Mouse (Mus musculus) neural tube, embryonic 14.5 days (tissue): ENCODE measurements around the gene Gsg1l2. TPM values are rescaled to one million over a fixed set of nuclear protein-coding genes. Genes with fewer than 3 reads are reported as not detected.

ENCODE experiments used
- ATAC-seq: fragments of 200-750 bp; cut with Nextera tagmentation; 2 replicates; pipeline ENCODE4 v1.8.0; 2017; ENCODE audit warnings: low read depth, mild to moderate bottlenecking, moderate TSS enrichment, moderate library complexity
- H3K27ac ChIP-seq: fragments of 300-500 bp; sonication (generic); 2 replicates; pipeline ENCODE4 v1.5.1; 2014; ENCODE audit warnings: low read depth, mild to moderate bottlenecking, control low read depth, low read length, moderate library complexity, mixed read lengths
- H3K27me3 ChIP-seq: fragments of 300-500 bp; sonication (generic); 2 replicates; pipeline ENCODE4 v1.6.1; 2014; ENCODE audit warnings: low read length; ENCODE audit not compliant: control insufficient read depth, insufficient read depth
- H3K36me3 ChIP-seq: fragments of 300-500 bp; sonication (generic); 2 replicates; pipeline ENCODE4 v1.6.1; 2014; ENCODE audit warnings: low read length, mixed read lengths; ENCODE audit not compliant: control insufficient read depth, insufficient read depth
- H3K4me1 ChIP-seq: fragments of 300-500 bp; sonication (generic); 2 replicates; pipeline ENCODE4 v1.6.1; 2014; ENCODE audit warnings: low read length; ENCODE audit not compliant: control insufficient read depth, insufficient read depth
- H3K4me2 ChIP-seq: fragments of 300-500 bp; sonication (generic); 2 replicates; pipeline ENCODE4 v1.6.1; 2014; ENCODE audit warnings: mild to moderate bottlenecking, low read depth, low read length, control low read depth
- H3K4me3 ChIP-seq: fragments of 300-500 bp; sonication (generic); 2 replicates; pipeline ENCODE4 v1.5.1; 2014; ENCODE audit warnings: low read depth, low read length, control low read depth, mixed read lengths
- H3K9ac ChIP-seq: fragments of 300-500 bp; sonication (generic); replicated peaks from 2 replicates; pipeline ENCODE4 v1.6.1; 2014; ENCODE audit warnings: low read depth, mild to moderate bottlenecking, control low read depth, low read length, mixed read lengths
- H3K9me3 ChIP-seq: fragments of 300-500 bp; sonication (generic); 2 replicates; pipeline ENCODE4 v1.6.1; 2016; ENCODE audit warnings: low read length; ENCODE audit not compliant: control insufficient read depth
- WGBS: fragments of 180-500 bp; shearing (Covaris S2); extraction: QIAGEN DNeasy Blood & Tissue Kit; methylation state at CpG from one replicate; pipeline ENCODE4 v1.1.7; 2014; 5-methylcytosine and 5-hydroxymethylcytosine counted together
- polyA plus RNA-seq: library from polyadenylated mRNA; unstranded; fragments of >200 nt; fragmentation: Nextera tagmentation; extraction: Ambion mirVana; gene quantifications from 2 replicates; pipeline ENCODE4 v1.2.1, GENCODE M21; 2014

Gsg1l2 gene
- polyA plus RNA-seq, 1 experiment from 2014 or later: not detected

GRCm38 (mm10) chr11:67805538-67805937, 31.1 kb downstream of the Gsg1l2 start:
- H3K9me3 ChIP-seq: no peaks in the 10 kb centered on the region
- H3K4me3 ChIP-seq: no peak overlapping the region
- no peak overlapping the region for H3K9ac ChIP-seq
- no peaks in the 10 kb centered on the region for H3K36me3 ChIP-seq
- no peak overlapping the region for H3K4me2 ChIP-seq
- no peak for ATAC-seq
- H3K27ac ChIP-seq: no peak overlapping the region
- no peaks in the 10 kb centered on the region for H3K4me1 ChIP-seq
- H3K27me3 ChIP-seq: no peaks in the 10 kb centered on the region
- 97% methylated on average over 1 of the region's 1 CpGs for WGBS

GRCm38 (mm10) chr11:67806832-67807597, 32.6 kb downstream of the Gsg1l2 start:
- 86% methylated on average over 11 of the region's 11 CpGs for WGBS
- no peak overlapping the region for H3K4me2 ChIP-seq
- H3K27ac ChIP-seq: no peak overlapping the region
- no peak overlapping the region for H3K4me3 ChIP-seq
- no peak overlapping the region for H3K9ac ChIP-seq
- no peaks in the 10 kb centered on the region for H3K36me3 ChIP-seq
- no peaks in the 10 kb centered on the region for H3K9me3 ChIP-seq
- H3K4me1 ChIP-seq: no peaks in the 10 kb centered on the region
- ATAC-seq: no peak
- no peaks in the 10 kb centered on the region for H3K27me3 ChIP-seq

- ATAC-seq: no peak
- H3K9me3 ChIP-seq: no peaks in the 10 kb centered on the region
- H3K4me3 ChIP-seq: no peak overlapping the region
- 65% methylated on average over 5 of the region's 5 CpGs for WGBS
- H3K4me1 ChIP-seq: no peaks in the 10 kb centered on the region
- H3K36me3 ChIP-seq: no peaks in the 10 kb centered on the region
- H3K27me3 ChIP-seq: no peaks in the 10 kb centered on the region
- no peak overlapping the region for H3K4me2 ChIP-seq
- no peak overlapping the region for H3K27ac ChIP-seq
- H3K9ac ChIP-seq: no peak overlapping the region
Observed at GRCm38 (mm10) chr11:67808051-67808450, 33.6 kb downstream of the Gsg1l2 start.

- H3K4me3 ChIP-seq: no peak overlapping the region
- WGBS: 80% methylated on average over 6 of the region's 6 CpGs
- H3K9me3 ChIP-seq: no peaks in the 10 kb centered on the region
- no peak overlapping the region for H3K27ac ChIP-seq
- H3K4me2 ChIP-seq: no peak overlapping the region
- H3K27me3 ChIP-seq: no peaks in the 10 kb centered on the region
- no peak overlapping the region for H3K9ac ChIP-seq
- H3K36me3 ChIP-seq: no peaks in the 10 kb centered on the region
- H3K4me1 ChIP-seq: no peaks in the 10 kb centered on the region
- ATAC-seq: no peak
Observed at GRCm38 (mm10) chr11:67811535-67811934, 37.1 kb downstream of the Gsg1l2 start.

- no peak for ATAC-seq
Observed at GRCm38 (mm10) chr11:67819604-67820003, 45.2 kb downstream of the Gsg1l2 start.

GRCm38 (mm10) chr11:67820221-67820620, 45.8 kb downstream of the Gsg1l2 start:
- H3K9me3 ChIP-seq: no peaks in the 10 kb centered on the region
- WGBS: 27% methylated on average over 4 of the region's 4 CpGs
- no peak overlapping the region for H3K4me2 ChIP-seq
- ATAC-seq: peak; percentile 17; the same call in 1 of the 2 replicates
- H3K9ac ChIP-seq: no peak overlapping the region
- H3K36me3 ChIP-seq: no peaks in the 10 kb centered on the region
- H3K4me1 ChIP-seq: no peaks in the 10 kb centered on the region; the same call in 1 of the 2 replicates
- H3K27ac ChIP-seq: no peak overlapping the region
- H3K4me3 ChIP-seq: no peak overlapping the region
- no peaks in the 10 kb centered on the region for H3K27me3 ChIP-seq

More at GRCm38 (mm10) chr11:67819604-67820003, 45.2 kb downstream of the Gsg1l2 start:
- H3K9me3 ChIP-seq: no peaks in the 10 kb centered on the region
- no peaks in the 10 kb centered on the region for H3K36me3 ChIP-seq
- H3K4me2 ChIP-seq: peak overlapping the region; percentile 29; the same call in 1 of the 2 replicates
- H3K27ac ChIP-seq: no peak overlapping the region
- no peak overlapping the region for H3K4me3 ChIP-seq
- WGBS: 20% methylated on average over 5 of the region's 5 CpGs
- H3K9ac ChIP-seq: 0 out of 2 replicates have a peak overlapping the region, but pooled peaks have one; percentile 21
- H3K27me3 ChIP-seq: no peaks in the 10 kb centered on the region
- H3K4me1 ChIP-seq: no peaks in the 10 kb centered on the region; the same call in 1 of the 2 replicates

- 91% methylated on average over 6 of the region's 6 CpGs for WGBS
- no peak for ATAC-seq
- Histone ChIP-seq H3K4me2 (no peak overlapping the region), H3K4me1 (no peaks in the 10 kb centered on the region; the same call in 1 of the 2 replicates), H3K27ac (no peak overlapping the region), H3K9ac (no peak overlapping the region), H3K27me3 (no peaks in the 10 kb centered on the region), H3K9me3 (no peaks in the 10 kb centered on the region), H3K36me3 (no peaks in the 10 kb centered on the region), H3K4me3 (no peak overlapping the region)
Observed at GRCm38 (mm10) chr11:67821560-67821959, 47.2 kb downstream of the Gsg1l2 start.

GRCm38 (mm10) chr11:67828360-67829059, 54.1 kb downstream of the Gsg1l2 start:
- Histone ChIP-seq H3K9ac (no peak overlapping the region), H3K9me3 (no peaks in the 10 kb centered on the region), H3K27ac (no peak overlapping the region), H3K4me1 (no peaks in the 10 kb centered on the region), H3K27me3 (no peaks in the 10 kb centered on the region), H3K4me2 (no peak overlapping the region), H3K4me3 (no peak overlapping the region), H3K36me3 (no peaks in the 10 kb centered on the region)
- WGBS: 52% methylated on average over 12 of the region's 12 CpGs
- ATAC-seq: no peak

GRCm38 (mm10) chr11:67829530-67829929, 55.1 kb downstream of the Gsg1l2 start:
- no peak for ATAC-seq
- no peak overlapping the region for H3K4me3 ChIP-seq
- H3K4me1 ChIP-seq: no peaks in the 10 kb centered on the region
- WGBS: 85% methylated on average over 6 of the region's 6 CpGs
- H3K9ac ChIP-seq: no peak overlapping the region
- no peak overlapping the region for H3K4me2 ChIP-seq
- no peaks in the 10 kb centered on the region for H3K27me3 ChIP-seq
- no peak overlapping the region for H3K27ac ChIP-seq
- no peaks in the 10 kb centered on the region for H3K9me3 ChIP-seq
- H3K36me3 ChIP-seq: no peaks in the 10 kb centered on the region
